Mouse (Mus musculus) lung, embryonic 15.5 days (tissue): ENCODE results near the gene Trim50. TPM values are rescaled to one million over a fixed set of nuclear protein-coding genes. Genes with fewer than 3 reads are reported as not detected.

Source experiments
- ATAC-seq: fragments of 200-750 bp; cut with Nextera tagmentation; 2 replicates; pipeline ENCODE4 v1.8.0; 2017; ENCODE audit warnings: moderate number of reproducible peaks, borderline replicate concordance; ENCODE audit not compliant: low FRiP score, low TSS enrichment; ENCODE audit errors: extremely low read depth
- H3K27ac ChIP-seq: fragments of 300-500 bp; sonication (generic); 2 replicates; pipeline ENCODE4 v1.5.1; 2015; ENCODE audit warnings: moderate library complexity, mild to moderate bottlenecking, inconsistent platforms
- H3K27me3 ChIP-seq: fragments of 300-500 bp; sonication (generic); 2 replicates; pipeline ENCODE4 v1.6.1; 2015; ENCODE audit warnings: inconsistent platforms
- H3K36me3 ChIP-seq: fragments of 300-500 bp; sonication (generic); 2 replicates; pipeline ENCODE4 v1.6.1; 2015; ENCODE audit warnings: inconsistent platforms
- H3K4me1 ChIP-seq: fragments of 300-500 bp; sonication (generic); 2 replicates; pipeline ENCODE4 v1.6.1; 2015; ENCODE audit warnings: inconsistent platforms
- H3K4me2 ChIP-seq: fragments of 300-500 bp; sonication (generic); 2 replicates; pipeline ENCODE4 v1.6.1; 2015; ENCODE audit warnings: inconsistent platforms, mild to moderate bottlenecking, moderate library complexity
- H3K4me3 ChIP-seq: fragments of 300-500 bp; sonication (generic); 2 replicates; pipeline ENCODE4 v1.5.1; 2015; ENCODE audit warnings: mild to moderate bottlenecking, inconsistent platforms
- H3K9ac ChIP-seq: fragments of 300-500 bp; sonication (generic); 2 replicates; pipeline ENCODE4 v1.6.1; 2015; ENCODE audit warnings: inconsistent platforms
- H3K9me3 ChIP-seq: fragments of 300-500 bp; sonication (generic); 2 replicates; pipeline ENCODE4 v1.6.1; 2016; ENCODE audit warnings: inconsistent platforms
- WGBS: fragments of 180-500 bp; shearing (Covaris S2); methylation state at CpG from one replicate; pipeline ENCODE4 v1.1.7; 2015; 5-methylcytosine and 5-hydroxymethylcytosine counted together
- microRNA-seq: library from miRNA; unstranded; fragments of <30 nt; microRNA quantifications from one replicate; pipeline ENCODE4, GENCODE M21; 2016
- polyA plus RNA-seq: library from polyadenylated mRNA; unstranded; fragments of >200 nt; fragmentation: Nextera tagmentation; extraction: Ambion mirVana; gene quantifications from 2 replicates; pipeline ENCODE4 v1.2.1, GENCODE M21; 2015

Gene Trim50
- polyA plus RNA-seq, 1 experiment from 2014 or later = not detected

DNA sequence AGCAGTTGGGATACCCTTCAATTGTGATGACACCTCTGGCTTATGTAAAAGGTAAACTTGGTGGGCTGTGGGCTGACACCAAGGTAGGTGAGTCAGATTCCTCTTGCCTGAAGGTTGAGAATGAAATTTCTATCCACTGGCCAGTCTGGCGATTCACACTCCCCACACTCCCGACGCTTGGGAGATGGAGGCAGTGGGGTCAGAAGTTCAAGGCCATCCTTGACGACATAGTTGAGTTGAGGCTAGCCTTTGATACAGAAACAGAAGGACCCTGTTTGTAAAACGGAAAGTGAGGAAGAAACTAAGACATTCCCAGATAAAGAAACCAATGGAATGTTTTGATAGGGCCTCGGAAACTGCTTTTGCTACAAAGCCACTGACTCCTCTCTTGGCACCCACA is 46.3 kb downstream of the Trim50 start:
- no peak overlapping the region for H3K27ac ChIP-seq
- no peak overlapping the region for H3K9ac ChIP-seq
- ATAC-seq = no peak
- H3K4me3 ChIP-seq = no peak overlapping the region
- no peak overlapping the region for H3K4me2 ChIP-seq
- no peaks in the 10 kb centered on the region for H3K9me3 ChIP-seq
- H3K36me3 ChIP-seq = no peaks in the 10 kb centered on the region
- no peaks in the 10 kb centered on the region for H3K27me3 ChIP-seq
- peaks cover 5% of the 10 kb centered on the region; the same call in 1 of the 2 replicates for H3K4me1 ChIP-seq
- 37% methylated on average over 6 of the region's 6 CpGs for WGBS

DNA sequence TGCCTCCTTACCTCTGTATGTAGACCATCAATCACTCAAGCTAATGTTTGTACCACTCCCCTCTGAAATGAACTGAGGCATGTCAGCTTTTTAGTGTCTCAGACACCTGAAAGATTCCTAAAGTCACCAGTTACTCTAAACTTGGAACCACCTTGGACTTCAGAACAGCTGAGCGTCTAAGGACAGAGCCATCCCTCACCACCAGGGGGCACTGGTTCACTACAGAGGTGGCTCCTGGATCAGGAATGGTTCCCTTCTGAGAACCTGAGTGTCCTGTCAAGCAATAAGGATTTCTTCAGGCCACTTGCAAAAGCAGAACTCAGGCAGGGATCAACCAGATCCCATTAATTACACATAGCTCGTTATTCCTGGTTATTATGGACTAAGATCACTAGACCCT is 47.1 kb downstream of the Trim50 start:
- ATAC-seq = no peak
- H3K4me1 ChIP-seq = no peaks in the 10 kb centered on the region
- H3K4me2 ChIP-seq = no peak overlapping the region
- no peaks in the 10 kb centered on the region for H3K36me3 ChIP-seq
- WGBS = 7% methylated on average over 2 of the region's 2 CpGs
- H3K27me3 ChIP-seq = no peaks in the 10 kb centered on the region
- H3K9me3 ChIP-seq = no peaks in the 10 kb centered on the region
- H3K9ac ChIP-seq = no peak overlapping the region
- H3K4me3 ChIP-seq = no peak overlapping the region
- no peak overlapping the region for H3K27ac ChIP-seq

DNA sequence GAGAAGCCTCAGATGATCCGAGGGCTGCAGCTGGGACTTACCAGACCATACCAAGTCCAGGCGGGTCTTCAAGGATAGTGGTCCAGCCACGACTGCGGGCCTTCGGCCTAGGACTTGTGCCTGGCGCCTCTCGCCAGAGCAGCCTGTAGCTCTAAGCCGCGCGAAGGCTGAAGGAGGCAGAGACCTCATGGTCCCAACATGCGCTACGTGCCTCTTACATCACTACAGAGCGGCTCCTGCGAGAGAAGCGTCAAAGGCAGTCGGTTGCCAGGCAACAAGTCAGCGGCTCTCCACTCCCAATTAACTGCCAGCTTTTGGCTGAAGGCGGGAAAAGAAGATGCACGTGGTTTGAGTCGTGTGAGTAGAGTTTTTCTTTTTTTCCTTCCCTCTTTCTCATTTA is 51.5 kb downstream of the Trim50 start:
- Histone ChIP-seq H3K4me3 (no peak overlapping the region), H3K27ac (no peak overlapping the region), H3K27me3 (no peaks in the 10 kb centered on the region), H3K4me1 (no peaks in the 10 kb centered on the region), H3K9ac (no peak overlapping the region), H3K4me2 (no peak overlapping the region), H3K9me3 (no peaks in the 10 kb centered on the region), H3K36me3 (peaks cover under 1% of the 10 kb centered on the region; the same call in 1 of the 2 replicates)
- WGBS = 38% methylated on average over 20 of the region's 20 CpGs
- no peak for ATAC-seq

DNA sequence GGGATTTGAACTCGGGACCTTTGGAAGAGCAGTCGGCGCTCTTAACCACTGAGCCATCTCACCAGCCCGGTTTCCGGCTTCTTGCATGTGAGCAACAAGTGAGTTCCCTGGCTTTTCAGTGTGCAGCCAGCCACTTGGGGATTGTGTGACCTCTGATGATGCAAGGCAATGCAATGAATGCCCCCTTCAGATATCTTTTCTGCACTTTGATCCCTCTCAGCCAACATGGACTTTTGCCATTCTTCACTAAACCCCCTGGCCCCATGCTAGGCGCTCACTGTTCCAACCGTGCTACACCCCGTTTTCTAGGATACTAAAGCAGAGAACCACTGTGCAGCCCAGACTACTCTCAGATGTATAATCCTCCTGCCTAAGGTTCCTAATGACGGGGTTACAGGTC is 52.3 kb downstream of the Trim50 start:
- Histone ChIP-seq H3K9ac (no peak overlapping the region), H3K36me3 (peaks cover 6% of the 10 kb centered on the region; the same call in 1 of the 2 replicates), H3K27me3 (no peaks in the 10 kb centered on the region), H3K4me2 (no peak overlapping the region), H3K9me3 (no peaks in the 10 kb centered on the region), H3K4me3 (no peak overlapping the region), H3K4me1 (no peaks in the 10 kb centered on the region), H3K27ac (no peak overlapping the region)
- no peak for ATAC-seq
- 87% methylated on average over 9 of the region's 9 CpGs for WGBS

DNA sequence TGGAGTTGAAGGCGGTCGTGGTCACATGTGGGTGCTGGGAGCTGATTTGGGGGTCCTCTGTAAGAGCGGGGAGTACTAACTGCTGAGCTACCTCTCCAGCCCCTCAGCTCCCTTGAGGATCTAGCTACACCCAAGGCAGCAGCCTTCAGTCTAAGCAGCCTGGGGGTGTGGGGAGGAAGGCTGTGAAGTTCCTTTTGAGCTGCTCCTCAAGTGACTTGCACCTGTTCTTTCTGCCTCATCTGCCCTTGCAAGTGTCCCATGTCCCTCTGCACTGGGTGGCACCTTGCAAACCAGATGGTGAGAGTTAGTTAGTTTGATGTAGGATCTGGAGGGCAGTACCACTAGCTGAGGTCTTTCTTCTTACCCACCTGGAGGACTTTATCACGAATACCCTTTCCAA is 55.0 kb downstream of the Trim50 start:
- Histone ChIP-seq H3K9ac (no peak overlapping the region; the same call in 1 of the 2 replicates), H3K36me3 (peaks cover 19% of the 10 kb centered on the region; the same call in 1 of the 2 replicates), H3K27me3 (no peaks in the 10 kb centered on the region), H3K27ac (no peak overlapping the region), H3K4me3 (no peak overlapping the region), H3K4me2 (no peak overlapping the region), H3K4me1 (no peaks in the 10 kb centered on the region), H3K9me3 (no peaks in the 10 kb centered on the region)
- WGBS = 85% methylated on average over 4 of the region's 4 CpGs
- no peak for ATAC-seq

DNA sequence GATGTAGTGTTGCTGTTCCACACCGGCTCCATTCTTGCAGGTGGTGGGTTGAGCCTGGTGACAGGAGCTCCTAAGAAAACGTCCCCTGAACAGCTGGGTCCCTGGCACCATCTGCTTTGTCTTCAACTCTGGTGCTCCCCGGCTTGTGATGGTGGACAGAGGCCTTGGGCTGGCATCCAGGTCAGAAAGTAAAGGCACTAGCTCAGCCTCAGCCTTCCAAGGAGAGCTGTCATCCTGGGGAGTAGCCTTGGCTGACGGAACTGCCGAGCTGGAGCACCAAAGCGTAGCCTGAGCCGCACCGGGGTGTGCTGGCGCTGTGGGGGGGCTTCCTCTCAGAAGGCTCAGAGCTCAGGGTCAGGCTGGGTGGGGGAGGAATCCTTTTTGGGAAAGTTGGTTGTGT is 57.2 kb downstream of the Trim50 start:
- no peak for ATAC-seq
- no peak overlapping the region for H3K27ac ChIP-seq
- no peak overlapping the region for H3K9ac ChIP-seq
- H3K4me1 ChIP-seq = no peaks in the 10 kb centered on the region
- H3K4me2 ChIP-seq = no peak overlapping the region
- H3K9me3 ChIP-seq = no peaks in the 10 kb centered on the region
- peaks cover 31% of the 10 kb centered on the region for H3K36me3 ChIP-seq
- H3K4me3 ChIP-seq = no peak overlapping the region
- no peaks in the 10 kb centered on the region for H3K27me3 ChIP-seq
- WGBS = 88% methylated on average over 9 of the region's 9 CpGs

Small RNA genes lying within 50 kb of the gene (microRNA-seq; reads per million reads assigned to microRNA genes)
- gene Mir7033 = 0.56 reads per million

Other genes starting within 250 kb of the Trim50 start
- gene Tbl2, start 203.6 kb upstream of the Trim50 start, polyA plus RNA-seq = 21.4 and 21.7 TPM in 2 replicates
- 48.7 and 49.2 TPM in 2 replicates for gene Bcl7b, start 185.0 kb upstream of the Trim50 start, polyA plus RNA-seq
- gene Baz1b, start 166.0 kb upstream of the Trim50 start, polyA plus RNA-seq = 47.5 and 47.9 TPM in 2 replicates
- gene Fzd9, start 102.1 kb upstream of the Trim50 start, polyA plus RNA-seq = 0.61 and 1.1 TPM in 2 replicates
- gene Fkbp6, start 3.3 kb upstream of the Trim50 start, polyA plus RNA-seq = not detected in 2 replicates
- gene Nsun5, start 16.7 kb downstream of the Trim50 start, polyA plus RNA-seq = 34.8 and 37.5 TPM in 2 replicates
- gene Pom121, start 41.3 kb downstream of the Trim50 start, polyA plus RNA-seq = 12.4 and 12.8 TPM in 2 replicates
- 30.6 and 33.7 TPM in 2 replicates for gene Hip1, start 191.8 kb downstream of the Trim50 start, polyA plus RNA-seq
- not detected in 2 replicates for gene Ccl26, start 210.3 kb downstream of the Trim50 start, polyA plus RNA-seq
- 1.9 and 4.0 TPM in 2 replicates for gene Ccl24, start 219.8 kb downstream of the Trim50 start, polyA plus RNA-seq